Mouse (Mus musculus) inflammation-experienced regulatory T-cells (primary cell): ENCODE measurements around the gene Trabd. TPM values are rescaled to one million over a fixed set of nuclear protein-coding genes. Genes with fewer than 3 reads are reported as not detected.

Source experiments
- polyA plus RNA-seq, 2 experiments: library from polyadenylated mRNA; unstranded; fragments of 100-300 nt; shearing (Covaris generic); gene quantifications; one replicate each; pipeline ENCODE4 v1.2.1; 2017

Gene Trabd
- polyA plus RNA-seq: 10 to 100 TPM; 86.7 to 98.2 TPM

GRCm38 (mm10) chr15:89074613-89075477 is at the start of gene Trabd:
Gene Trabd (plus strand): TSS chr15:89075124.

GRCm38 (mm10) chr15:89059161-89059931 is 15.6 kb upstream of the Trabd start, which contains the start of gene Panx2:
Gene Panx2 (plus strand): TSS chr15:89059734.

GRCm38 (mm10) chr15:89088607-89089247 is 13.8 kb downstream of the Trabd start, which contains the start of gene Selenoo:
Gene Selenoo (plus strand): TSS chr15:89089084.

GRCm38 (mm10) chr15:89122649-89123366 is 47.9 kb downstream of the Trabd start, which contains the start of gene Tubgcp6:
Gene Tubgcp6 (minus strand): TSS chr15:89123112.

GRCm38 (mm10) chr15:89128382-89129350 is 53.7 kb downstream of the Trabd start, which contains the start of gene Hdac10:
Gene Hdac10 (minus strand): TSS chr15:89128700.

Other genes starting within 250 kb of the Trabd start
- 10 to 100 TPM; 29.1 to 35.7 TPM for gene Pim3, start 212.9 kb upstream of the Trabd start, polyA plus RNA-seq
- not detected for gene Ttll8, start 120.7 kb upstream of the Trabd start, polyA plus RNA-seq
- under 1 TPM in 1 of 2 experiments, not detected in 1; 0.18 TPM for gene Mlc1, start 96.1 kb upstream of the Trabd start, polyA plus RNA-seq
- under 1 TPM; 0.13 to 0.84 TPM for gene Mov10l1, start 92.2 kb upstream of the Trabd start, polyA plus RNA-seq
- 1 to 10 TPM in 1 of 2 experiments, under 1 TPM in 1; 0.88 to 1.2 TPM for gene Panx2, start 15.4 kb upstream of the Trabd start, polyA plus RNA-seq
- gene Selenoo, start 14.0 kb downstream of the Trabd start, polyA plus RNA-seq: 10 to 100 TPM; 53.0 to 58.7 TPM
- gene Tubgcp6, start 48.0 kb downstream of the Trabd start, polyA plus RNA-seq: 10 to 100 TPM; 24.7 to 25.1 TPM
- gene Hdac10, start 53.6 kb downstream of the Trabd start, polyA plus RNA-seq: 10 to 100 TPM; 55.7 to 63.3 TPM
- gene Mapk12, start 65.6 kb downstream of the Trabd start, polyA plus RNA-seq: 10 to 100 TPM in 1 of 2 experiments, 1 to 10 TPM in 1; 8.4 to 18.8 TPM
- 100 to 1,000 TPM in 1 of 2 experiments, 10 to 100 TPM in 1; 50.7 to 111 TPM for gene Mapk11, start 74.5 kb downstream of the Trabd start, polyA plus RNA-seq
- 1 to 10 TPM; 2.3 to 6.2 TPM for gene Plxnb2, start 105.7 kb downstream of the Trabd start, polyA plus RNA-seq
- gene Dennd6b, start 121.4 kb downstream of the Trabd start, polyA plus RNA-seq: 10 to 100 TPM; 36.9 to 42.4 TPM
- gene Ppp6r2, start 136.4 kb downstream of the Trabd start, polyA plus RNA-seq: 10 to 100 TPM; 19.8 to 22.8 TPM
- 100 to 1,000 TPM; 183 to 186 TPM for gene Sbf1, start 240.2 kb downstream of the Trabd start, polyA plus RNA-seq
- not detected for gene Adm2, start 247.6 kb downstream of the Trabd start, polyA plus RNA-seq